Mouse (Mus musculus) olfactory bulb, adult 2 months (tissue): ENCODE measurements around the gene Gadd45a.

Source experiments
- CTCF ChIP-seq: fragments of 200-500 bp; IDR thresholded peaks from 2 replicates; pipeline ENCODE4 v1.5.1; 2012; ENCODE audit warnings: low read depth, mild to moderate bottlenecking, low read length, moderate library complexity; ENCODE audit not compliant: insufficient read depth
- POLR2A ChIP-seq: fragments of 200-500 bp; IDR thresholded peaks from 2 replicates; pipeline ENCODE4 v1.6.1; 2012; ENCODE audit warnings: mild to moderate bottlenecking, low read depth, low read length, moderate library complexity; ENCODE audit not compliant: insufficient read depth

DNA sequence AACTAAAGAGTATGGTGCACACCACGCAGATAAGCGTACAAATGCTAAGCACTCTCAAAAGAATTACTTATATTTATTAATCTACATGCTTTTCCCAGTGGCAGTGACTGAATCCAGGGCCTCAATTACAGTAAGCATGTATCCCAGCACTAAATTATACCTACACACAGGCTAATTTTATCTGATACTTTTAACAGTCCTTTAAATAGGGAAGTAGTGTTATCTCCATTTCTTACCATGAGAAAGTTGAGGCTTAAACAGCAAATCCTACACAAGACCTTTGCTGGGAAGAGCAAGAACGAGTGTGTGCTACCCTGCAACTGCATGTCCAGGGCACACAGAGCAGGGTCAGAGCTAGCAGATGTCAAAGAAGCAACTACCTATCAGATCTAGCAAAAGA lies 27.4 kb downstream of the Gadd45a start:
- no peak for TF ChIP-seq POLR2A
- no peak for TF ChIP-seq CTCF
